Mouse (Mus musculus) C2C12 (cell line): ENCODE data around the gene Grhl3.

Experiments
- CEBPB ChIP-seq: IDR thresholded peaks from one replicate; pipeline ENCODE4 v1.6.1; 2011; ENCODE audit warnings: low read depth, mild to moderate bottlenecking, control low read depth, moderate library complexity
- CTCF ChIP-seq: IDR thresholded peaks from one replicate; pipeline ENCODE4 v1.5.1; 2011; ENCODE audit not compliant: control insufficient read depth, insufficient read depth, insufficient read length
- MAX ChIP-seq: IDR thresholded peaks from one replicate; pipeline ENCODE4 v1.6.1; 2011; ENCODE audit warnings: mild to moderate bottlenecking, control low read depth
- MYOD1 ChIP-seq: IDR thresholded peaks from one replicate; pipeline ENCODE4 v1.6.1; 2011; ENCODE audit warnings: low read depth; ENCODE audit not compliant: control insufficient read depth, insufficient read length
- MYOG ChIP-seq: IDR thresholded peaks from one replicate; pipeline ENCODE4 v1.6.1; 2011; ENCODE audit not compliant: control insufficient read depth, insufficient read length; ENCODE audit errors: extremely low read depth
- USF1 ChIP-seq: IDR thresholded peaks from one replicate; pipeline ENCODE4 v1.6.1; 2011; ENCODE audit warnings: low read depth, mild to moderate bottlenecking, control low read depth, moderate library complexity

DNA sequence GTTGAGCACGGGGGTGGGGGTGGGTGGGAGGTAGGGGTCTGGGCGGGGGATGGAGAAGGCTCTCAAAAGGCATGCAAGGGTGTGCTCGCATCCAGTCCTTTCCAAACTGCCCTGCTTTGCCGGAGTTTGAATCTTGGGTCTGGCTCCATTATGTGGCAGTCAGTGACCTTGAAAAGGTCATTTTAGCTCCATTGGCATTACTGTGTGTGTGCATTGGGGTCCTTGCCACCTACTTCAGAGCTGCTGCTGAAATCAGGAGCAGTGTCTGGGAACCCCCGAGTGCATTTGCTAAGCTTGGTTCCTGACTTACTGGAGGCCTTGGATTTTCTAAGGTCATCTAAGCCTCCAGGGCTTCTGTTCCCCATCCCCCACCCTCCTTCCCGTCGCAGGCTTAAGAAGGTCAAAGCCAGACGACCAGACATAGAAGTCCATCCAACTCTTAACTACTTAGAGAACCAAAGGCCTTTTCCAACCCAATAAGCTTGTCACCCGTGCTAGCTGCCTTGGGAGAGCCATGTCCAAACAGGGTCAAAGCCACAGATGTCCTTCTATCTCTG is 24.8 kb downstream of the Grhl3 start:
- no peak for TF ChIP-seq CTCF
- TF ChIP-seq MAX = no peak
- TF ChIP-seq MYOG = no peak
- no peak for TF ChIP-seq MYOD1
- TF ChIP-seq USF1 = no peak
- TF ChIP-seq CEBPB = no peak
